ENCODE assay signal across 24 mouse cellular contexts in genomic region chr13:112062024-112062423, GRCm38 (mm10).
DNase-seq lines count a peak whose midpoint lies in the region; ATAC-seq lines count a peak whose summit lies in the region.
"Had no signal": no experiment of that assay in that cellular context is flagged by ENCODE, and none has a peak within 500 bp of the region (broad histone marks: within the 10 kb centered on the region; RNA-seq: fewer than 3 reads in every experiment).

No protein-coding gene starts in this region.

- 0 out of 2 replicates have a peak, but pooled peaks have one; percentile 33 for ATAC-seq in kidney, embryonic 16.5 days (ENCODE audit: low FRiP score, low TSS enrichment)
- peak; percentile 60 for ATAC-seq in inflammation-experienced regulatory T-cells, adult 6 months
- ATAC-seq in liver, embryonic 11.5 days (replicated peaks; ENCODE audit: low FRiP score), result no peak
- ATAC-seq: hindbrain, embryonic 16.5 days; intestine, postnatal 0 days; midbrain, embryonic 16.5 days; Patski had no signal

- H3K4me2 ChIP-seq in kidney, embryonic 16.5 days (replicated peaks; ENCODE audit: low read depth, low read length), result no peak overlapping the region
- no peak overlapping the region for H3K4me2 ChIP-seq in liver, embryonic 11.5 days
- H3K4me2 ChIP-seq: limb, embryonic 15.5 days had no signal

- H3K9me3 ChIP-seq in kidney, embryonic 16.5 days (ENCODE audit: low read length), result no peaks in the 10 kb centered on the region
- no peaks in the 10 kb centered on the region for H3K9me3 ChIP-seq in liver, embryonic 11.5 days (ENCODE audit: control insufficient read depth, low read length)
- H3K9me3 ChIP-seq: embryonic facial prominence, embryonic 10.5 days; forebrain, embryonic 10.5 days; G1E; hindbrain, embryonic 10.5 days; limb, embryonic 15.5 days had no signal

- no peak overlapping the region for H3K4me3 ChIP-seq in kidney, embryonic 16.5 days (ENCODE audit: low read length)
- H3K4me3 ChIP-seq in liver, embryonic 11.5 days (ENCODE audit: low read depth, low read length), result no peak overlapping the region
- H3K4me3 ChIP-seq: embryonic facial prominence, embryonic 10.5 days; forebrain, embryonic 10.5 days; hindbrain, embryonic 10.5 days; left cerebral cortex, adult 2 months; limb, embryonic 15.5 days had no signal

- no peaks in the 10 kb centered on the region for H3K27me3 ChIP-seq in kidney, embryonic 16.5 days (ENCODE audit: insufficient read depth, low read length)
- no peaks in the 10 kb centered on the region for H3K27me3 ChIP-seq in splenic B cell, adult 2 months (ENCODE audit: control insufficient read depth, insufficient read depth, low read length, poor library complexity, severe bottlenecking)
- no peaks in the 10 kb centered on the region for H3K27me3 ChIP-seq in liver, embryonic 11.5 days (replicated peaks; ENCODE audit: control insufficient read depth, insufficient read depth, low read length)
- H3K27me3 ChIP-seq: CH12.LX; limb, embryonic 15.5 days; Patski had no signal

- intact Hi-C loops in heart, postnatal 14 days (cut with DNase I), result no loop called here

- no peaks in the 10 kb centered on the region for H3K36me3 ChIP-seq in kidney, embryonic 16.5 days (ENCODE audit: insufficient read depth, low read length)
- no peaks in the 10 kb centered on the region for H3K36me3 ChIP-seq in splenic B cell, adult 2 months (ENCODE audit: control insufficient read depth, insufficient read depth, low read length, poor library complexity, severe bottlenecking)
- H3K36me3 ChIP-seq in liver, embryonic 11.5 days (ENCODE audit: control insufficient read depth, insufficient read depth, low read length), result no peaks in the 10 kb centered on the region
- H3K36me3 ChIP-seq: embryonic facial prominence, embryonic 10.5 days; forebrain, embryonic 10.5 days; G1E; hindbrain, embryonic 10.5 days; limb, embryonic 15.5 days had no signal

- DNase-seq in heart, adult 11 months, result peak; percentile 86
- no peak for DNase-seq in heart, postnatal 14 days
- DNase-seq in kidney, postnatal 4 days, result no peak
- DNase-seq in splenic B cell, adult 2 months (ENCODE audit: low read depth, low spot score), result peak; percentile 51
- DNase-seq in liver, result no peak
- no peak for DNase-seq in liver, embryonic 11.5 days (ENCODE audit: low spot score)
- DNase-seq: adrenal gland, adult 8-10 months; cerebellum, adult 8-10 months; gastrocnemius, postnatal 36 days; lung, postnatal 4 days; thymus, postnatal 14 days had no signal

- WGBS in kidney, embryonic 16.5 days, result 68% methylated on average over 8 of the region's 8 CpGs
- 71% methylated on average over 8 of the region's 8 CpGs for whole genome bisulfite sequencing in liver, embryonic 11.5 days

- peaks cover 27% of the 10 kb centered on the region for H3K4me1 ChIP-seq in kidney, embryonic 16.5 days (ENCODE audit: insufficient read depth, low read length)
- H3K4me1 ChIP-seq in liver, embryonic 11.5 days (replicated peaks; ENCODE audit: control insufficient read depth, insufficient read depth, low read length), result 0 out of 2 replicates have a peak, but pooled peaks cover 4% of the 10 kb centered on the region

- H3K9ac ChIP-seq in kidney, embryonic 16.5 days (replicated peaks; ENCODE audit: low read length), result no peak overlapping the region
- H3K9ac ChIP-seq in liver, embryonic 11.5 days (ENCODE audit: low read depth, low read length), result no peak overlapping the region
- H3K9ac ChIP-seq: limb, embryonic 15.5 days had no signal

- no peak overlapping the region for H3K27ac ChIP-seq in kidney, embryonic 16.5 days (ENCODE audit: low read length)
- no peak overlapping the region for H3K27ac ChIP-seq in liver, embryonic 11.5 days (ENCODE audit: low read depth, low read length)
- H3K27ac ChIP-seq: embryonic facial prominence, embryonic 10.5 days; forebrain, embryonic 10.5 days; hindbrain, embryonic 10.5 days; left cerebral cortex, adult 2 months; limb, embryonic 15.5 days had no signal

Comparison
In these comparisons a context has a peak if more than half of its experiments do, and no peak if none do; other contexts are left out.
1. DNase-seq: peak in heart, adult 11 months (single experiment) and splenic B cell, adult 2 months (single experiment); none in heart, postnatal 14 days (0 of 2), kidney, postnatal 4 days (0 of 2), liver (single experiment) and liver, embryonic 11.5 days (single experiment).